Comparison of ENCODE assay signal across 11 mouse cellular contexts in genomic region chr14:74915025-74915424, GRCm38 (mm10). TPM values are rescaled to one million over a fixed set of nuclear protein-coding genes. Genes with fewer than 3 reads are reported as not detected.
A peak's percentile ranks its signal among the peaks of the same experiment; 100 is the strongest.
DNase-seq lines count a peak whose midpoint lies in the region; ATAC-seq and TF ChIP-seq lines count a peak whose summit lies in the region.
"Had no signal": no experiment of that assay in that cellular context is flagged by ENCODE, and none has a peak within 500 bp of the region (broad histone marks: within the 10 kb centered on the region; RNA-seq: fewer than 3 reads in every experiment).

No protein-coding gene starts in this region.

- peak overlapping the region; percentile 62 for H3K27ac ChIP-seq in kidney, postnatal 0 days
- H3K27ac ChIP-seq: hindbrain, embryonic 15.5 days; liver, embryonic 14.5 days; neural tube, embryonic 12.5 days had no signal

- WGBS in kidney, postnatal 0 days: 29% methylated on average over 9 of the region's 9 CpGs

- H3K4me1 ChIP-seq in kidney, postnatal 0 days (replicated peaks; ENCODE audit: insufficient read depth, low read length): peaks cover 41% of the 10 kb centered on the region

- no peak overlapping the region for H3K4me3 ChIP-seq in kidney, postnatal 0 days (replicated peaks; ENCODE audit: low read depth, low read length)
- H3K4me3 ChIP-seq: hindbrain, embryonic 15.5 days; neural tube, embryonic 12.5 days had no signal

- no peaks in the 10 kb centered on the region for H3K27me3 ChIP-seq in kidney, postnatal 0 days (ENCODE audit: insufficient read depth, low read length)
- H3K27me3 ChIP-seq: hindbrain, embryonic 15.5 days; neural tube, embryonic 12.5 days had no signal

- H3K9ac ChIP-seq in kidney, postnatal 0 days (ENCODE audit: low read depth, low read length): no peak overlapping the region
- H3K9ac ChIP-seq: hindbrain, embryonic 15.5 days; liver, embryonic 14.5 days; neural tube, embryonic 12.5 days had no signal

- H3K9me3 ChIP-seq in kidney, postnatal 0 days (replicated peaks; ENCODE audit: low read length): no peaks in the 10 kb centered on the region
- H3K9me3 ChIP-seq: hindbrain, embryonic 15.5 days; neural tube, embryonic 12.5 days had no signal

- no peak overlapping the region for H3K4me2 ChIP-seq in kidney, postnatal 0 days (ENCODE audit: low read length)
- H3K4me2 ChIP-seq: hindbrain, embryonic 15.5 days; neural tube, embryonic 12.5 days had no signal

- DNase-seq in kidney, postnatal 0 days (ENCODE audit: low spot score): peak; percentile 41
- no peak for DNase-seq in kidney, adult 9 months
- DNase-seq in frontal cortex, postnatal 14 days (ENCODE audit: low spot score in 2 of 2): peak; percentile 46 to 49
- peak; percentile 56 to 59 for DNase-seq in layer of hippocampus, postnatal 36 days
- peak; percentile 83 to 86 for DNase-seq in right cerebral cortex, adult 2 months (ENCODE audit: low spot score in 2 of 2)
- DNase-seq in yolk sac, embryonic 10.5 days (ENCODE audit: low spot score): no peak
- DNase-seq in cerebellum, adult 9-10 months: no peak
- DNase-seq in MN1 (ENCODE audit: low spot score): no peak

- H3K36me3 ChIP-seq in kidney, postnatal 0 days (ENCODE audit: insufficient read depth, low read length): no peaks in the 10 kb centered on the region
- H3K36me3 ChIP-seq: hindbrain, embryonic 15.5 days had no signal

- ATAC-seq in kidney, postnatal 0 days (replicated peaks; ENCODE audit: low FRiP score, low read depth): no peak

- no peak for TF ChIP-seq CTCF in kidney, postnatal 0 days (IDR thresholded peaks at IDR 0.05; ENCODE audit: low read depth)

RNA-seq across cellular contexts. Expression of gene Lrch1, which starts 32.7 kb away (rescaled TPM):
- polyA plus RNA-seq in kidney, postnatal 0 days (2015; fragmentation: Nextera tagmentation; extraction: Ambion mirVana): 16.1 and 16.3 TPM in 2 replicates
- 10 to 100 TPM; 15.7 to 18.7 TPM for total RNA-seq in layer of hippocampus, postnatal 36 days (2021)

Comparison
In these comparisons a context has a peak if more than half of its experiments do, and no peak if none do; other contexts are left out.
1. DNase-seq: peak in kidney, postnatal 0 days (single experiment), frontal cortex, postnatal 14 days (2 of 2), layer of hippocampus, postnatal 36 days (2 of 2) and right cerebral cortex, adult 2 months (2 of 2); none in kidney, adult 9 months (single experiment), yolk sac, embryonic 10.5 days (single experiment), cerebellum, adult 9-10 months (single experiment) and MN1 (single experiment).